Mouse (Mus musculus): ENCODE measurements around the gene Rmi1. TPM values are rescaled to one million over a fixed set of nuclear protein-coding genes. Genes with fewer than 3 reads are reported as not detected.

The Rmi1 gene
- 76.5 TPM for polyA plus RNA-seq (2014; fragmentation: Illumina TruSeq; extraction: RNeasy Lipid Tissue Mini Kit (QIAGEN cat#74804); ENCODE audit: low replicate concordance)

DNA sequence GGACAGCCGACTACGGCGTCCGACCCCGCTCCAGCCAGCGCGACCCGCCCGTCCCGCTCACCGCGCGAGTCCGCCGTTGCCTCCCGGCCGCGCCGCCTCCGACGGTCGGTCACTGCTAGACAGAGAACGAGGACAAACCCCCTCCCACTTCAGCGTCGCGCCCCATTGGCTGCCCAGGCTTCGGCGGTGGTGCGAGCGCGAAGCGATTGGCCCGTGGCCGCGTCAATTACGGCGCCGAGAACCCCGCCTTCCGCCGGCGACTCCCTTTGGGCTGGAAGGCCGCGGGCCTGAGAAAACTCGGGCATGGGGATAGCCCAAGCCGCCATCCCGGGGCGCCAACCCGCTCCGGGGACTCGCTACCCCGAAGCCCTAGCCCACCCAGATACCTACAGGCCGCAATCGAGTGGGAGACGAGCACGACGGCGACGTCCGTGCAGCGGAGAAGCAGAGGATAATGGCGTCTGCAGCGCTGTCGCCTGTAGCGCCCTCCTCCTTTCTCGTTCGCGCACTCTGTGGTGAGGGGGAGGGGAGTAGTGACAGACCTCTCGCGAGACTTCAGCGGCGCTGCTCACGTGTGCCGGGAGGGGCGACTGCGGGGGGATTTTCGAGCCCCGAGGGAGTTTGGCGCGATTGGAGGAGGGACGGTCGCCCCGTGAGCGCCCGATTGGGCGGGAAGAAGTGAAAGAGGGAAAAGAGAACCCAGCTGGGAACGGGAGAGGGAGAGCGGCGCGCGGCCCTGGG is at the start of gene Rmi1:
Rmi1 (plus strand) TSS at position 246 of the 741 bp plus-strand sequence.

DNA sequence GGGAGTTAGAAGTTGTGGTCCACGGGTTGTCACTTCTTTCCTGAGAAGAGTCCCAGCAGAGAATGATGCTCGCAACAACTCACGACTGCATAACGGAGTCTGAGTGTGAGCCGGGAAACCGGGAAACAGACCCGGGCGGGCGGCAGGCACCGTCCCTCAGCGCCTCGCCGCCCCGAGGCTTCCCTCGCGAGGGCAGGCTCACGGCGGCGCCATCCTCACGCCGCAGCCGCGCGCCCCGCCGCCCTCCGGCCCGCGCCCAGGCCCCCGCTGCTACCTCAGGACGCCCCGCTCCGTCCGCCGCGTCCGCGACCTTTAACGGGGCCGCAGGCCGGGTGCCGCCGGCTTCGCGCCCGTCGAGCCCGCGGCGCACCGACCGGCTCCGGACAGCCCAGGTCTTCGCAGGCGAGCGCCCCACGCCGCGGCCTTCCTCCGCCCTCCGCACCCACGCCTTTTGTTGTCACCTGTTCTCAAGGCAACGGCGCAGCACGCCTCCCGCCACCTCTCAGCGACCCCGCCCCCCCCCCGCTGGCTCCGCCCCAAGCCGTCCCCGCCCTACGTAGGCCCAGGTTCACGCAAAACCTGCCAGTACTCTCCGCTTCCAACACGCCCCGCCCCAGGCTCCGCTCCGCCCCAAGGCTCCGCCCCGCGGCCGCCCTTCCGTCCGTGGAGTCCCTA is 43.3 kb upstream of the Rmi1 start, which contains the start of gene Kif27:
Kif27 (minus strand) TSS at position 494 of the 675 bp plus-strand sequence.

DNA sequence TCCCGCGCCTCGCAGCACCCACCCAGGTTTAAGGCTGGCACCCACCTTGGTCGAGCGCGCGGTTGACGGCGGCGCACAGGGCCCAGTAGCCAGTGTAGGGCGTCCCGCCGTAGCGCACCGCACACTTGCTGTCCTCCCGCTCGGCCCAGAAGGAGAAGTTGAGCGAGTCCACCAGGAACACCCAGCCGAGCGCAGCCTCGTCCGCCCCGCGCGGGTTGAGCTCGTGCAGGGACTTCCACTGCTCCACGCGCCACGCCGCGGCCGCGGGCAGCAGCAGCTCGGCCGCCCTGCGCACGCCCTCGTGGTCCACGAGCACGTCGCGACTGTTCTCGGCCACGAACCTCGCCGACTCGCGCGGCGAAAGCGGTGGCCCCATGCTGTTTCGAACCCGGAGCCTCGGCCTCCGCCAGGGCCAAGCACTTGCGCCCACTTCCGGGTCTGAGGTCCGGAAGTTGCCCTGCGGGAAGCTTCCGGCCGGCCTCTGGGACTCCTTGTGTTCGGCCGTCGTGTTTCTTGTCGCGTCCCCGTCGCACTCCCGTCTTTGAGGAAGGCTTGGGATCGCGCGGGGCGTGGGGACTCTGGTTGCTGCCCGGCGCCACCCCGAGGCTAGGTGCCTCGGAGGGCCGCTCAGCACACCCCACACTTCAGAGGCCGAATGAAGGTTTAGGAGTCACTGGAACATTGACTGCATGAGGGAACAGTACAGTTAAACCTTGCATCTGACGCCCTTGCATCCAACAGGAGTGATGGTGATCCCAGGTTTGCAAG is 17.1 kb upstream of the Rmi1 start, which contains the start of gene 2210016F16Rik:
2210016F16Rik (minus strand) TSS at position 447 of the 768 bp plus-strand sequence.

DNA sequence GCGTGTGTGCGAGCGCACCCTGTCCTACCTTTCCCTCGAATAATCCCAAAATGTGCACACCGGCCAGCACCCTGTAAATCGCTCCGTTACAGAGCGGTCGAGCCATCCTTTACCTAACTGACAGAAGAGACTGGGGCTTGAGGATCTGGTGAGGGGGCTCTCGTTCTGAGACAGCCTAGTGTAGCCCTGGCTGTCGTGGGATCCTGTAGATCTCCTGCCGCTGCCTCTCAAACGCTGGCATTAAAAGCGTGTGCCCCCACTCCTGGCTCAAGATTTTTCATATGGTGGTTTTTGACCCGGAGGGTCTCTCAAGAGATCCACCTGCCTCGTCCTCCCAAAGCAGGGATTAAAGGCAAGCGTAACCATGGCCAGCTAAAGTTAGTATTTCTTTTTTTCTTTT is 1.2 kb downstream of the Rmi1 start, which contains the start of gene Hnrnpk:
Hnrnpk (minus strand) TSS at position 101 of the 400 bp plus-strand sequence.

Other genes starting within 250 kb of the Rmi1 start
- gene Idnk, start 244.6 kb upstream of the Rmi1 start, polyA plus RNA-seq (2014; fragmentation: Illumina TruSeq; extraction: RNeasy Lipid Tissue Mini Kit (QIAGEN cat#74804); ENCODE audit: low replicate concordance), result 9.4 TPM
- 188 TPM for gene Ubqln1, start 186.6 kb upstream of the Rmi1 start, polyA plus RNA-seq (2014; fragmentation: Illumina TruSeq; extraction: RNeasy Lipid Tissue Mini Kit (QIAGEN cat#74804); ENCODE audit: low replicate concordance)
- gene Gkap1, start 126.5 kb upstream of the Rmi1 start, polyA plus RNA-seq (2014; fragmentation: Illumina TruSeq; extraction: RNeasy Lipid Tissue Mini Kit (QIAGEN cat#74804); ENCODE audit: low replicate concordance), result 29.1 TPM
- gene Kif27, start 43.1 kb upstream of the Rmi1 start, polyA plus RNA-seq (2014; fragmentation: Illumina TruSeq; extraction: RNeasy Lipid Tissue Mini Kit (QIAGEN cat#74804); ENCODE audit: low replicate concordance), result 2.0 TPM
- gene 2210016F16Rik, start 17.0 kb upstream of the Rmi1 start, polyA plus RNA-seq (2014; fragmentation: Illumina TruSeq; extraction: RNeasy Lipid Tissue Mini Kit (QIAGEN cat#74804); ENCODE audit: low replicate concordance), result 67.1 TPM
- gene Hnrnpk, start 1.1 kb downstream of the Rmi1 start, polyA plus RNA-seq (2014; fragmentation: Illumina TruSeq; extraction: RNeasy Lipid Tissue Mini Kit (QIAGEN cat#74804); ENCODE audit: low replicate concordance), result 1,748 TPM
- gene Slc28a3, start 208.6 kb downstream of the Rmi1 start, polyA plus RNA-seq (2014; fragmentation: Illumina TruSeq; extraction: RNeasy Lipid Tissue Mini Kit (QIAGEN cat#74804); ENCODE audit: low replicate concordance), result 8.1 TPM

All from small intestine, adult 10 weeks (tissue).